Mouse (Mus musculus) left cerebral cortex, adult 18-20 months (tissue): ENCODE data around the gene Spryd4. TPM values are rescaled to one million over a fixed set of nuclear protein-coding genes. Genes with fewer than 3 reads are reported as not detected.
"Not testable (repeated sequence)": the region's sequence is repeated elsewhere in the genome, so short reads cannot be mapped to it uniquely, and the experiment has no call there.

Experiments used
- DNase-seq, 2 experiments: peaks; one replicate each; pipeline ENCODE4 v3.0.0; 2021 to 2022; ENCODE audit warnings: low spot score in 2 of 2, mixed read lengths in 1 of 2
- long read RNA-seq, 2 experiments: library from polyadenylated mRNA; stranded (forward); transcript quantifications; one replicate each; pipeline ENCODE4 v2.0.0; 2021
- total RNA-seq, 2 experiments: library from RNA; stranded (reverse); gene quantifications; 2 replicates each; pipeline ENCODE4 v1.2.3; 2021

The Spryd4 gene
- 10 to 100 TPM; 10.4 to 10.8 TPM for total RNA-seq
- long read RNA-seq, experiment 1, transcript Spryd4-201 (2 exons, 1,583 nt): major isoform, 22 of 24 reads
- long read RNA-seq, experiment 1, partial matches to known transcripts: 0 of 24 reads
- long read RNA-seq, experiment 1, other reads (novel, unspliced or antisense): 2 of 24 reads
- long read RNA-seq, experiment 2, transcript Spryd4-201 (2 exons, 1,583 nt): major isoform, 8 of 8 reads
- long read RNA-seq, experiment 2, partial matches to known transcripts: 0 of 8 reads
- long read RNA-seq, experiment 2, other reads (novel, unspliced or antisense): 0 of 8 reads

DNA sequence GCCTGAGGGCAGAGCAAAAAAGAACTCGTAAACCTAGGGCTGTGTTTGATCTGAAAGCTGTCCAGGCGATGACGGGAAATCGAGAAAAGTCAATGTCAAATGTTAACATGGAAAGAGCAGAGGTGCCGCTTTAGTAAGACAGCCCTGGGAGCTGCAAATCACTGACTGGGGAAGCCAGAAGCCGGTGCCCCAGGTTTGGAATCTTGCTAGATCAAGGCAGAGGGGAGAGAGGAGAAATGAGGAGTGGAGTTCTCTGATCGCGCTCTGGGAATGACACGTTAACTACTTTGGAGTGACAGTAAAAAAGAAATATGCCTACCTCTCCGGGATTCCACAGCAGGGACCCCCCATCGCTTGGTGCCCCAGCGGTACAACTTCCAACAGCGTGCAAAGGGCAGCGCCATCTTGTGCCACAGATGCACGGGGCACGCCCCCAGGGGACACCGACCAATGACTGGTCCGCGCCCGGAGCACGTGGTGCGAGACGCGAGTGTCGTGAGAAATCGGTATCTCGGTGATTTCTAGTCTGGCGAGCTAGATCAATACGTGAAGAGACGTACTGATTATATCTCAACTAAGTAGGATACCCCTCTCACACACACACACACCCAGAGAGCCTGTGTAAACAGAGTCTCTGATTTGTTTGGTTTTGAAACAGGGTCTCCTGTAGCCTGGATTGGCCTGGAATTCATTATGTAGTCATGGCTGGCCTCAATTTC lies at the start of gene Spryd4:
Gene Spryd4, minus strand, starts transcription at position 418 of the 719 bp plus-strand sequence.
- peak; percentile 89 to 92 for DNase-seq

DNA sequence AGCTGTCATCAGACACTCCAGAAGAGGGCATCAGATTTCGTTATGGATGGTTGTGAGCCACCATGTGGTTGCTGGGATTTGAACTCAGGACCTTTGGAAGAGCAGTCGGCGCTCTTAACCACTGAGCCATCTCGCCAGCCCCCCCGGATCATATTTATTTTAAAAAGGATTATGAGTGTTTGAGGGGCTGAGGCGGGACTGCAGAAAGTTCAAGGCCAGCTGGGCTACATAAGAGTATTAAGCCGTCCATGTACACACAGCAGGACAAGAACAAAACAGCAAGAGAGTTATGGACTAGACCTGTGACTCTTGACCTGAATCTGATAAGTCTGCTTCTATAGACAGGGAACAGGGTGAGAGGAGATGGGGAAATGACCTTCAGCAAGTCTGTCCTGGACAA lies 48.8 kb upstream of the Spryd4 start:
- DNase-seq: not testable (repeated sequence)

GRCm38 (mm10) chr10:128259946-128260345 lies 48.3 kb upstream of the Spryd4 start:
- DNase-seq: no peak

- no peak for DNase-seq
Observed at GRCm38 (mm10) chr10:128258953-128259352, 47.3 kb upstream of the Spryd4 start.

DNA sequence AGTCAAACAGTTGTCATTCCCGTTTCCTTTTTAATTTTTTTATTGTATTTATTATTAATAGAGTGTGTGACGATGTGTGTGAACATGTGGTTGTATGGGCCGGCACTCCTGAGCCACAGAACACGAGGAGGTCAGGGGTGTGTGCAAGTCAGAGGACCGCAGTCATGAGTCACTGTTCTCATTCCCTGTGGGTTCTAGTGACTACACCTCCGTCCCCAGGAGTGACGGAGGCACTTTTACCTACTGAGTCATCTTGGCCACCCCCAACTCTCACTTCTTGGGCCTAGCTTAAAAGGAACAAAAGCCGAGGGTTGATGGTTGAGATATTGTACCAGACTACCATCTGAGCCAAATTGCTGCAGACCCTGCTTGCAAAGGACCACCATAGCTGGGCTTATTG lies 44.7 kb upstream of the Spryd4 start:
- DNase-seq: peak; percentile 15 to 21

- no peak for DNase-seq
Observed at GRCm38 (mm10) chr10:128255925-128256324, 44.3 kb upstream of the Spryd4 start.

- DNase-seq: no peak
Observed at GRCm38 (mm10) chr10:128253677-128254255, 42.2 kb upstream of the Spryd4 start, which contains the start of gene Apon. Apon (plus strand) TSS chr10:128254096.

DNA sequence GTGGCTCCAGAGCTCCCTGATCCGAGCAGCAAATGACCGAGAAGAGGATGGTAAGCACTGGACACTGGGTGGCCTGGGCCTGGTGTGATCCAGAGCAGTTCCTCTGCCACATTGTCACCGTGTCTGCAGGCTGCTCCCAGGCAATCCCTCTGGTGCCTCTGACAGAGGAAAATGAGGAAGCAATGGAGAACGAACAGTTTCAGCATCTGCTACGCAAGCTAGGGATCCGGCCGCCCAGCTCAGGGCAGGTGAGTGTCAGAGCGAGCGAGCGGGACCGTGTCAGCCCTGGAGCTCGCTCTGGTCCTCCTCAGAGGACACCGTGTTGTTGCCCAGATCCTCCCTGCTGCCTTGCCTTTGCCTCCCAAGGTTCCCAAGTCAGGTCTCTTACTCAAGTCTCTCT lies 39.0 kb upstream of the Spryd4 start:
- no peak for DNase-seq

DNA sequence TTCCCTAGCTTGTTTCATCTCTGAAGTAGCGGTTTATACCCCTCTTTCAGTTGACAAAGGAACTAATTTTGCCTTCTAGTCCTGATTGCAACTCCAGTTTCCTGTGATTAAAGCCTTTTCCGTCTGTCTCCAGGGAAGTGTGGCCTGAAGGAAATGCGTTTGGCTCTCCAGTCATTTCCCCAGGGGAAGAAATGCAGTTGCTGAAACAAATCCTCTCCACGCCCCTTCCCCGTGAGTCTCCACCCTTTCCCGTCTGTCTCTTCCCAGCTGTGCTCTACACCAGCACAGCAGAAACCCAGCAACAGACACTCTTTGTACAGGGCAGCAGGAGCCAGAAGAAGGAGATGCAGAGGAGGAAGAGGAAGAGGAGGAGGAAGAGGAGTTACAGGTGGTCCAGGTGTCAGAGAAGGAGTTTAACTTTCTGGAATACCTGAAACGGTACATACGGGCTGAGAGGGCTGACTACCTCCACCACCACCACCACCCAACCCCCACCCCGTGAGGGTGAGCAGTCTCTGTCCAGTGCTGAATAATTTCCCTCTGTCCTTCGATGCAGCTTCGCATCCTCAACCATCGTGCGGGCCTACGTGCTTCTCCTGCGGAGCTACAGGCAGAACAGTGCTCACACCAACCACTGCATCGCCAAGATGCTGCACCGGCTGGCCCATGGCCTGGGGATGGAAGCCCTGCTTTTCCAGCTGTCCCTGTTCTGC lies 35.6 kb upstream of the Spryd4 start:
- DNase-seq: no peak

DNA sequence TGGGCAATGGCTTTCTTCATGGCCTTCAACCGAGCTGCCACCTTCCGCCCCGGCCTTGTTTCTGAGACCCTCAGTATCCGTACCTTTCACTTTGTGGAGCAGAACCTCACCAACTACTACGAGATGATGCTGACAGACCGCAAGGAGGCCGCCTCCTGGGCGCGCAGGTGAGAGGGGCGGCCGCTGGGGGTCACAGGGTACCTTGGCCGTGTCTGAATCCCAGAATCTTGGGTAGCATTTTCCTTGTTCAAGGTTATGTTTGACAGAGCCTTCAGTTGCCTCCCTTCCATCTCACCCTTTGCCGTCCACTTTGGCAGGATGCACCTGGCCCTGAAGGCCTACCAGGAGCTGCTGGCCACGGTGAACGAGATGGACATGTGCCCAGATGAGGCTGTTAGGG lies 32.5 kb upstream of the Spryd4 start:
- no peak for DNase-seq

GRCm38 (mm10) chr10:128243252-128243651 lies 31.6 kb upstream of the Spryd4 start:
- DNase-seq: no peak

- DNase-seq: no peak
Observed at GRCm38 (mm10) chr10:128240131-128240530, 28.5 kb upstream of the Spryd4 start.

DNA sequence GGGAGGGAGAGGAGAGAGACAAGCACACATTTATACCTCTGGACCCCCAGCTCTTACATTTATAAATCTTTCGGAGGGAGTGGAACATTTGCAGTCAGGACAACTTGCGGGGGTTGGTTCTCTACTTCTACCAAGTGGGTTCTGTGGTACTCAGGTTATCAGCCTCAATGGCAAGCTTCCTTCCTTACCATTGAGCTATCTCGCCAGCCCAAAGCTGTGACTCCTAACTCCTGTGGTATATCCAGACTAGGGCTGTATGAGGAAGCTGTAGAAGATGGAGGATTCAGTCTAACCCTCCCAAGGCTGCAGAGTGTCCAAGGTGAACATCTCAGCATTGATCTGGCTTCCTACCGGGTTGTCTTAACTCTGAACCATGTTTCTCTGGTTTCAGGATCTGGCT lies 27.5 kb upstream of the Spryd4 start:
- no peak for DNase-seq

- DNase-seq: peak; percentile 22 to 36
Observed at GRCm38 (mm10) chr10:128237807-128238480, 26.3 kb upstream of the Spryd4 start.

- no peak for DNase-seq
Observed at GRCm38 (mm10) chr10:128236321-128236720, 24.7 kb upstream of the Spryd4 start.

DNA sequence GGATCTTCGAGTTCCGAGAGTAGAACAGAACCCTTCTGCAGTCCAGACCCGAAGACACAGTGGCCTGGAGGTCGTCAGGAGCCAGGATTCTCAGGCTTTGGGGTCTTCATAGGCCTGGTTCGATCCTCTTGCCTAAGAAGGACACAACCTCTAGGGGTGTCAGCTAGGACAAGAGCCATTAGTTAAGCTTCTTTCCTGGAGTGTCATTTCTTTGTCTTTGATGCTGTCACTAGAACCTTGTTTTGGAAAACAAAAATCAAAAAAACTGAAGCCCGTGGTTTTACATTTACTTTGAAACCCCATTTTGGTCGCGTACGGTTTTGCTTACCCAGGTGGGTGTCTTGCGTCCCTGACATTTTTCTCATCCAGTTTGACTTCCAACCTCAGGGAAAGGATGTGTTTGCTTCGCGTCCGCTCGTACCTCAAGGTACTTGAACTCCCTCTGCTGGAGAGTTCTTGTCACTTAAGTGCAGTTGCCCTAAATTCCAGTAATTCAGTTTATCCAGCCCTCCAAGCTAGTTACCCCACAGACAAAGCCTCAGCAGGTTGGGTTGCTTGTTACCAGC lies 20.9 kb upstream of the Spryd4 start:
- DNase-seq: peak; percentile 56 to 57

DNA sequence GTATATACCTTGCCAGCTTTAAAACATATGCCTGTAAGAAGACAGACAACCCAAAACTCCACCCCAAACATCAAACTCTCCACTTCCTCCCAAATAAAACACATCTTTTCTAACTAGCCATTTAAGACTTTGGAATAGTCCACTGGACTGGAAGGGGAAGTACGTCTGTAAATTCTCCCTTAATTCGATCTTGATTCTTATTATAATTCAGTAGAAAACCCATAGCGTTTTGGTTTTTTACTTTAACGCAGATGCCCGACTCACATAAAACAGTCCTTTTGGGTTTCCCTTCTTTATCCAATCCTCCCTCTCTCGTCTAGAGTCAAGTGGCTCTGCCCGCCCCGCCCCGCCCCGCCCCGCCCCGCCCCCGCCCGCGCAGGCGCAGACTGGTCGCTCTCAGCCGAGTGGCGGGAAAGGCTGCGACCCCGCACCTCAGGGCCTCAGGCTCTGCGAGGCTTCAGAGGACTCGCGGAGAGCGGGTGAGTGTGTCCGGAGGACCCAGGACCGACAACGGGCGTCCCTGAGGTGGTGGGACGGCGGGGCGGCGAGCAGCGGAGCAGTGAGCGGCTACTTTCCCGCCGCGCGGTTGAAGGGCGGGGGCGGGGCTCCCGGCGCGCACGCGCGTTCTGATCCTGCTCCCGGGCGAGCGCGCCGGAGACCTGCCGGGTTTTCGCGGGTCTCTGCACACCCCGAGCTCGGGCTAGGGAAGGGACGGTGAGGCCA lies 20.3 kb upstream of the Spryd4 start, which contains the start of gene Timeless:
Gene Timeless, plus strand, starts transcription at position 369 of the 723 bp plus-strand sequence.
- peak; percentile 77 to 87 for DNase-seq

DNA sequence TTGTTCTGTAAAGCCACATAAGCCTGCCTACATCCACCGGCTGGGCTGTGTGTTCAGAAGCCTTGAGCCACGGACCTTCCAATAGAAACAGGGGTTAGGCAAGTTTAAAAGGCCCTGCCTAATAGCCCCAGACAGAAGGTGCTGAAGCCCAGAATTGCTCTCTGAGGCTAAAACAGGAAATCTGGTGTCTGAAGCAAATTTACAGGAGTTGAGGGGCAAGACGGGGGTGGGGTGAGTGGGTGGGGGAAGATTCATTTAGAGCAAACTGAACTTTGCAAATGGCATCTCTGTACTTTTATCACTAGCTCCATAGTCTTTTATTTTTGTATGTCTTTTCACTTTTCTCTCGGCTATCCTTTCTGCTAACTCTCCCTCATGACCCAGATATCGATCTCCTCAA lies 19.5 kb upstream of the Spryd4 start:
- DNase-seq: no peak

DNA sequence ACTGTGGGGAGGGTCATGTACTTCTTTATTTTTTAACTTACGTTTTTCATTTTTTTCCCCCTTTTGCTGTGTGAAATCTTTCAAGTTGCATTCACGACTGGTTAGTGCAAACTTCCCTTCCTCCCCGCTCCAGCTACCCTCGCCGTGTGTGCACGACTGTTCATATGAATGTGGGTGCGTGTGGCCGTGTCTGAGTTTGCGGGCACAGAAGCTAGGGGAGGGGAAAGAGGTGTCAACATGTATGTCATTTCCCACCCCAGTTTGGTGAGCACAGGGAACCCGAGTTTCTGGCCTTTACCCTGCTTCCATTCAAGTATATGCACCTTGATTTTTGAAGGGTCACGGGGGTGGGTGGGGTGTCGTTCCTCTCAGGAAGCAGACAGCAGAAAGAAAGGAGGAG lies 19.0 kb upstream of the Spryd4 start:
- no peak for DNase-seq

GRCm38 (mm10) chr10:128228009-128228408 lies 16.4 kb upstream of the Spryd4 start:
- DNase-seq: no peak
